ENCODE assay signal across 8 mouse cellular contexts in the genomic region with DNA sequence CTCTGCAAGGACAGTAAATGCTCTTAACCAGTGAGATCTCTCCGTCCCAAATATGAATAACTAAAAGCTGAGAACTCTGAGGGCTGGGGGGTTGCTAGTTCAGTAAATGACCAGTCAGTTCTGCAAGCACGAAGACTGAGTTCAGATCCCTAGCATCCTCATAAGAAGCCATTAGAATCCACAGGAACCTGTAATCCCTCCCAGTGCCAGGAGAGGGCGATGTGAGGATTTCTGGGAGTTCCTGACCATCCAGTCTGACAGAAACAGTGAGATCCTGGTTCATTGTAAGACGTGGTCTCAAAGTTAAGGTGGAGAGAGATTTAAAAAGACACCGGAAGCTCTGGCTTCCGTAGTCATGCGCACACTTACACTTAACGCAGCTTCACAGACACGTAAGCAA.
DNase-seq lines count a peak whose midpoint lies in the region; TF ChIP-seq lines count a peak whose summit lies in the region.

No protein-coding gene starts in this region.

- TF ChIP-seq CTCF in thymus, adult 2 months (IDR thresholded peaks at IDR 0.05; ENCODE audit: borderline replicate concordance, control insufficient read depth, extremely low read depth, insufficient read depth, low read length, poor library complexity), result no peak

- no peaks in the 10 kb centered on the region for H3K36me3 ChIP-seq in thymus, adult 2 months (ENCODE audit: control insufficient read depth, insufficient read depth, low read length)
- H3K36me3 ChIP-seq in splenic B cell, adult 2 months (ENCODE audit: control insufficient read depth, insufficient read depth, low read length, poor library complexity, severe bottlenecking), result no peaks in the 10 kb centered on the region

- no peaks in the 10 kb centered on the region for H3K27me3 ChIP-seq in thymus, adult 2 months (ENCODE audit: control insufficient read depth, insufficient read depth, low read length)
- no peaks in the 10 kb centered on the region for H3K27me3 ChIP-seq in splenic B cell, adult 2 months (ENCODE audit: control insufficient read depth, insufficient read depth, low read length, poor library complexity, severe bottlenecking)

- TF ChIP-seq POLR2A in thymus, adult 2 months (IDR thresholded peaks at IDR 0.05; ENCODE audit: control insufficient read depth, extremely low read depth, insufficient read depth, low read length, poor library complexity), result no peak

- no peaks in the 10 kb centered on the region for H3K4me1 ChIP-seq in thymus, adult 2 months (replicated peaks; ENCODE audit: control insufficient read depth, insufficient read depth, low read length)

- no peak overlapping the region for H3K4me3 ChIP-seq in thymus, adult 2 months (ENCODE audit: control insufficient read depth, insufficient read depth, low read length)

- DNase-seq in heart, postnatal 14 days, result peak; percentile 3 to 22
- DNase-seq in heart, adult 9 months (ENCODE audit: low spot score in 2 of 2), result no peak
- DNase-seq in thymus, adult 2 months, result peak; percentile 10
- no peak for DNase-seq in thymus, postnatal 14 days
- peak; percentile 49 for DNase-seq in induced T-regulatory cell, adult 2 months (ENCODE audit: low read depth)
- DNase-seq in splenic B cell, adult 2 months (ENCODE audit: low read depth, low spot score), result peak; percentile 27
- no peak for DNase-seq in layer of hippocampus, adult 9-10 months (ENCODE audit: low spot score)
- DNase-seq in right cerebral cortex, adult 2 months (ENCODE audit: low spot score in 2 of 2), result no peak

- WGBS in thymus, adult 2 months, result 93% methylated on average over 9 of the region's 9 CpGs

- intact Hi-C loops in heart, postnatal 14 days (cut with DNase I), result loop anchor here (10.0 kb wide), 1 partner anchor 293 kb away; no protein-coding TSS in a partner anchor

- H3K27ac ChIP-seq in thymus, adult 2 months (ENCODE audit: control insufficient read depth, insufficient read depth, low read length), result no peak overlapping the region

Comparison
In these comparisons a context has a peak if more than half of its experiments do, and no peak if none do; other contexts are left out.
1. DNase-seq: peak in heart, postnatal 14 days (2 of 2), thymus, adult 2 months (single experiment), induced T-regulatory cell, adult 2 months (single experiment) and splenic B cell, adult 2 months (single experiment); none in heart, adult 9 months (0 of 2), thymus, postnatal 14 days (single experiment), layer of hippocampus, adult 9-10 months (single experiment) and right cerebral cortex, adult 2 months (0 of 2).